Mouse (Mus musculus) thymus, postnatal 14 days (tissue): ENCODE results near the gene Eif5a.
"Not testable (repeated sequence)": the region's sequence is repeated elsewhere in the genome, so short reads cannot be mapped to it uniquely, and the experiment has no call there.

ENCODE experiments used
- DNase-seq: peaks from one replicate; pipeline ENCODE4 v3.0.0; 2021

The Eif5a gene

GRCm38 (mm10) chr11:69921114-69922011, at the start of gene Eif5a:
Eif5a (minus strand) TSS chr11:69921958.
- DNase-seq: peak; percentile 100

- no peak for DNase-seq
Observed at GRCm38 (mm10) chr11:69970775-69971174, 49.0 kb upstream of the Eif5a start.

GRCm38 (mm10) chr11:69970222-69970621, 48.5 kb upstream of the Eif5a start:
- no peak for DNase-seq

GRCm38 (mm10) chr11:69968793-69969192, 47.0 kb upstream of the Eif5a start:
- DNase-seq: no peak

- DNase-seq: no peak
Observed at GRCm38 (mm10) chr11:69966860-69967517, 45.2 kb upstream of the Eif5a start.

- DNase-seq: no peak
Observed at GRCm38 (mm10) chr11:69966006-69966859, 44.5 kb upstream of the Eif5a start.

GRCm38 (mm10) chr11:69965271-69966005, 43.7 kb upstream of the Eif5a start:
- DNase-seq: no peak

- DNase-seq: no peak
Observed at GRCm38 (mm10) chr11:69964650-69965270, 43.0 kb upstream of the Eif5a start, which contains the start of gene Cldn7. Cldn7 (plus strand) TSS chr11:69964779.

GRCm38 (mm10) chr11:69961841-69962240, 40.1 kb upstream of the Eif5a start:
- DNase-seq: no peak

- DNase-seq: no peak
Observed at GRCm38 (mm10) chr11:69960616-69961015, 38.9 kb upstream of the Eif5a start.

- DNase-seq: peak; percentile 33
Observed at GRCm38 (mm10) chr11:69956218-69956617, 34.5 kb upstream of the Eif5a start.

- DNase-seq: not testable (repeated sequence)
Observed at GRCm38 (mm10) chr11:69955618-69956017, 33.9 kb upstream of the Eif5a start.

- DNase-seq: no peak
Observed at GRCm38 (mm10) chr11:69953267-69953915, 31.6 kb upstream of the Eif5a start.

- no peak for DNase-seq
Observed at GRCm38 (mm10) chr11:69952274-69952673, 30.5 kb upstream of the Eif5a start.

- DNase-seq: peak; percentile 51
Observed at GRCm38 (mm10) chr11:69950807-69951459, 29.2 kb upstream of the Eif5a start.

- DNase-seq: peak; percentile 88
Observed at GRCm38 (mm10) chr11:69948763-69949150, 27.0 kb upstream of the Eif5a start.

- peak; percentile 97 for DNase-seq
Observed at GRCm38 (mm10) chr11:69948066-69948762, 26.5 kb upstream of the Eif5a start, which contains the start of gene Slc2a4. Slc2a4 (minus strand) TSS chr11:69948188.

GRCm38 (mm10) chr11:69947337-69948065, 25.7 kb upstream of the Eif5a start:
- DNase-seq: no peak
